Mouse (Mus musculus) embryonic stem cell, embryonic (primary cell): ENCODE results near the gene Tmem168.

Experiments
- CTCF ChIA-PET, 4 experiments: fragments of 300-600 bp in 2 of 4; fragments of 350-600 bp in 2 of 4; sonication (Branson Sonifier 250); formaldehyde crosslinking; loops; one replicate each; lab custom pipeline; 2022; ENCODE audit warnings: inconsistent platforms in 2 of 4; lab: Charles Lee
- POLR2A ChIA-PET, 4 experiments: fragments of 300-600 bp in 2 of 4; fragments of 350-600 bp in 2 of 4; sonication (Branson Sonifier 250); formaldehyde crosslinking; loops; one replicate each; lab custom pipeline; 2022; ENCODE audit warnings: antibody characterized with exemption in 4 of 4, inconsistent platforms in 1 of 4; lab: Charles Lee

The Tmem168 gene

GRCm38 (mm10) chr6:13598239-13598923, 9.5 kb downstream of the Tmem168 start:
- ChIA-PET POLR2A (interaction anchor here in 1 of 4 experiments (0.9 to 1.8 kb wide), 2 partner anchors 11 to 12 kb away, joined by 3 read pairs; no protein-coding TSS in a partner anchor), CTCF (no interaction called here)

GRCm38 (mm10) chr6:13592729-13593345, 15.1 kb downstream of the Tmem168 start:
- ChIA-PET POLR2A (interaction anchor here in 1 of 4 experiments (0.8 to 1.4 kb wide), 3 partner anchors 10 to 15 kb away, joined by 3 read pairs; partner anchors contain the start of gene Tmem168), CTCF (interaction anchor here in 1 of 4 experiments (0.6 kb wide), 1 partner anchor 17 kb away, joined by 5 read pairs; no protein-coding TSS in a partner anchor)

GRCm38 (mm10) chr6:13586560-13586959, 21.3 kb downstream of the Tmem168 start:
- ChIA-PET CTCF (no interaction called here), POLR2A (interaction anchor here in 3 of 4 experiments (0.8 to 1.6 kb wide), 5 partner anchors 11 to 253 kb away, joined by 3 to 7 read pairs (median 5); partner anchors contain the start of genes Bmt2 (in 2 of the 3), Gpr85 (in 1 of the 3) and Tmem168 (in 1 of the 3))

- ChIA-PET POLR2A (interaction anchor here in 3 of 4 experiments (0.8 to 1.6 kb wide), 5 partner anchors 11 to 254 kb away, joined by 3 to 7 read pairs (median 5); partner anchors contain the start of genes Bmt2 (in 2 of the 3), Gpr85 (in 1 of the 3) and Tmem168 (in 1 of the 3)), CTCF (no interaction called here)
These were observed 21.7 kb downstream of the Tmem168 start for GRCm38 (mm10) chr6:13586154-13586553.

- CTCF ChIA-PET = no interaction called here
- POLR2A ChIA-PET = interaction anchor here in 1 of 4 experiments (1.5 kb wide), 1 partner anchor 12 kb away, joined by 8 read pairs; no protein-coding TSS in a partner anchor
These were observed 23.1 kb downstream of the Tmem168 start for GRCm38 (mm10) chr6:13584788-13585187.

- POLR2A ChIA-PET = interaction anchor here in 1 of 4 experiments (1.5 kb wide), 1 partner anchor 11 kb away, joined by 3 read pairs; no protein-coding TSS in a partner anchor
- CTCF ChIA-PET = no interaction called here
These were observed 25.8 kb downstream of the Tmem168 start for GRCm38 (mm10) chr6:13582075-13582474.

GRCm38 (mm10) chr6:13565734-13566133, 42.2 kb downstream of the Tmem168 start:
- CTCF ChIA-PET = interaction anchor here in 1 of 4 experiments (0.6 kb wide), 1 partner anchor 721 kb away, joined by 3 read pairs; no protein-coding TSS in a partner anchor
- POLR2A ChIA-PET = interaction anchor here in 1 of 4 experiments (0.9 kb wide), 1 partner anchor 14 kb away, joined by 4 read pairs; no protein-coding TSS in a partner anchor

- ChIA-PET CTCF (no interaction called here), POLR2A (no interaction called here)
These were observed 52.6 kb downstream of the Tmem168 start for GRCm38 (mm10) chr6:13555266-13555665.

- ChIA-PET CTCF (no interaction called here), POLR2A (no interaction called here)
These were observed 66.1 kb downstream of the Tmem168 start for GRCm38 (mm10) chr6:13541761-13542160.

GRCm38 (mm10) chr6:13537275-13537964, 70.5 kb downstream of the Tmem168 start:
- CTCF ChIA-PET = no interaction called here
- POLR2A ChIA-PET = interaction anchor here in 1 of 4 experiments (1.2 kb wide), 1 partner anchor 8 kb away, joined by 3 read pairs; no protein-coding TSS in a partner anchor
